Mouse (Mus musculus) erythroblast, embryonic 14.5 days (primary cell): Measurements from ENCODE around the gene Amot. TPM values are rescaled to one million over a fixed set of nuclear protein-coding genes. Genes with fewer than 3 reads are reported as not detected.

ENCODE experiments used
- H3K27me3 ChIP-seq: 2 replicates; pipeline ENCODE4 v1.6.1; 2012; ENCODE audit warnings: inconsistent platforms; ENCODE audit not compliant: control insufficient read depth
- H3K36me3 ChIP-seq: 2 replicates; pipeline ENCODE4 v1.6.1; 2012; ENCODE audit warnings: mild to moderate bottlenecking, inconsistent platforms; ENCODE audit not compliant: control insufficient read depth
- H3K4me1 ChIP-seq: 2 replicates; pipeline ENCODE4 v1.6.1; 2012; ENCODE audit warnings: inconsistent platforms; ENCODE audit not compliant: control insufficient read depth
- H3K4me3 ChIP-seq: replicated peaks from 2 replicates; pipeline ENCODE3; 2012; ENCODE audit warnings: moderate library complexity, mild to moderate bottlenecking, inconsistent platforms
- H3K9me3 ChIP-seq: 2 replicates; pipeline ENCODE4 v1.6.1; 2012; ENCODE audit warnings: low read length, inconsistent platforms, mixed read lengths; ENCODE audit not compliant: control insufficient read depth
- GATA1 ChIP-seq: IDR thresholded peaks from 2 replicates; pipeline ENCODE4 v1.6.1; 2012; ENCODE audit warnings: low read length, inconsistent platforms, mixed read lengths
- TAL1 ChIP-seq: IDR thresholded peaks from 3 replicates; pipeline ENCODE4 v1.6.1; 2012; ENCODE audit warnings: low read length, inconsistent platforms, mixed read lengths
- polyA plus RNA-seq: library from polyadenylated mRNA; stranded (reverse); fragments of >175 nt; gene quantifications from 2 replicates; pipeline ENCODE4 v1.2.3, GENCODE M21; 2012

The Amot gene
- polyA plus RNA-seq, 1 experiment, result 0.12 TPM

DNA sequence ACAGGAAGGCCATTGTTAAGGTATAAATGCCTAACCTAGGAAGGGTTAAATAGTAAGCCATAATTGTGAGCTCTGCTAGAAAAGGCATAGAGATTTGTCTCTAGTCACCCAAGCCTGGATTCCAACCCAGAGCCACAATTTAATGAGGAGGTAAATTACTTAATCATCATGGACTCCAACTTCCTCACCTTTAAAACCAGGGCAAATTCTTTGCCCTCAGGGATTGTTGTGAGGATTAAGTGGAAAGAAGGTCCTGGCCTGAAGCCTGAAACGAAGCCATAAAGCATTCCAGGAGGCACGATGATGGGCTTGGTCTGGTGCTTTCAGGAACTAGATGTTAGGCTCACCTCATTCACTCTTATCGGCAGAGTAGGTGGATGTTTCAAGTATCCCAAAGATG, 5.7 kb upstream of the Amot start:
- Histone ChIP-seq H3K4me3 (no peak overlapping the region), H3K27me3 (no peaks in the 10 kb centered on the region), H3K4me1 (peaks cover 9% of the 10 kb centered on the region), H3K36me3 (no peaks in the 10 kb centered on the region), H3K9me3 (no peaks in the 10 kb centered on the region)
- TF ChIP-seq TAL1, result no peak
- no peak for TF ChIP-seq GATA1

- TF ChIP-seq GATA1, result no peak
- TF ChIP-seq TAL1, result no peak
- H3K36me3 ChIP-seq, result no peaks in the 10 kb centered on the region
- peaks cover 17% of the 10 kb centered on the region for H3K27me3 ChIP-seq
- peaks cover 5% of the 10 kb centered on the region; the same call in 1 of the 2 replicates for H3K9me3 ChIP-seq
- H3K4me3 ChIP-seq, result peak overlapping the region; percentile 76
- H3K4me1 ChIP-seq, result peaks cover 20% of the 10 kb centered on the region
Measured at GRCm38 (mm10) chrX:145505457-145506201, 648 bp upstream of the Amot start.

DNA sequence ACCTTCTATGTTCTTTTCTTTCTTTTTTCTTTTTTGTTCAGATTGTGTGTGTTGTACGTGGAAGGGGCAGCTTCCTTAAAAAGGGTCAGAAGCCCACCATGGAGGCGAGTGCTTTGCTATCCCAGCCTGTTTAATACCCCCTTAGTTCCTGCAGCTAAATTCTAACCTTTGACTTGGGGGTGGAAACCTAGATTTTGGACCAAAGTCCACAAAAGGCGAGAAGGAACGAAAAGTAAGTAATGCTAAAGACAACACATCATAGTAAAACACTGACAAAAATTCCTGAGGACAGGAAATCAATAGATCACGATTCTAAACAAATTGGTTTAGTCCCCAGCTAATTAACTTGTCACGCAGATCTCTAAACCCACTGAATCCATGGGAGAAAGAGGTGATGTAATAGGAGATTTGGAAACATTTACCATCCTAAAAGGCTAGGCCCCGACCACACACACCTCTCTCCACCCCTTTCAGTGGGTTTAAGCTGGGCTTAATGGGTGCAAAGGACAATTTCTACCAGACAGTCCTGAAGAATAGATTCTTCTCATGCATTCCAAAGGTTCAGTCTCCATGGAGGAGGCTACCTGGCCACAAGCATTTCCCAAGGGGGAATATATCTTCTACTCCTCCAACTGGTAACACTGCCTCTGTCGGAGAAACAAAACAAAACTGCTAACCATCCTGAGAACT, 3.2 kb downstream of the Amot start:
- no peak for TF ChIP-seq TAL1
- TF ChIP-seq GATA1, result no peak
- Histone ChIP-seq H3K36me3 (no peaks in the 10 kb centered on the region), H3K9me3 (peaks cover 5% of the 10 kb centered on the region; the same call in 1 of the 2 replicates), H3K27me3 (peaks cover 17% of the 10 kb centered on the region), H3K4me1 (peaks cover 20% of the 10 kb centered on the region), H3K4me3 (no peak overlapping the region)

GRCm38 (mm10) chrX:145499101-145499500, 5.9 kb downstream of the Amot start:
- Histone ChIP-seq H3K27me3 (peaks cover 8% of the 10 kb centered on the region), H3K4me3 (no peak overlapping the region), H3K9me3 (no peaks in the 10 kb centered on the region), H3K36me3 (no peaks in the 10 kb centered on the region), H3K4me1 (peaks cover 3% of the 10 kb centered on the region)
- TF ChIP-seq TAL1 (no peak), GATA1 (no peak)

GRCm38 (mm10) chrX:145498691-145499090, 6.3 kb downstream of the Amot start:
- Histone ChIP-seq H3K4me3 (no peak overlapping the region), H3K36me3 (no peaks in the 10 kb centered on the region), H3K9me3 (no peaks in the 10 kb centered on the region), H3K27me3 (peaks cover 4% of the 10 kb centered on the region), H3K4me1 (no peaks in the 10 kb centered on the region; the same call in 1 of the 2 replicates)
- TF ChIP-seq GATA1 (no peak), TAL1 (no peak)

DNA sequence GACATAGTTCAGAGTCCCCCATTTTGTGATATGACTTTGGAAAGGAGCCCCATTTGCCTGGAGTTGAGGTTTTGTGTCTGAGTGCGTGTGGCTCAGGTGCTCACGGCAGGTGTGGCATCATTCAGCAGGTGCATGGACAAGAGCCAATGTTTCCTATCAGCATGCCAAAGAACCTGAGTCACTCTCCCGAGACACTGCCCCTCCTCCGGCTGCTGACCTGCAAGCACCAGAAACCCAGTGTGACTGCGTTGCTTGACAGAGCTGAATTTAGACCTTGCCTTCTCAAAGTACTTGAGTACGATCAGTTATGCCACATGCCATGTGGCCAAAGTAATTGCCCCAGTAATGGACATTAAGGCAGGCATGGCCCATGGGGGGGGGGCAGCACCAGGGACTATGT, 7.5 kb downstream of the Amot start:
- Histone ChIP-seq H3K4me1 (no peaks in the 10 kb centered on the region), H3K36me3 (no peaks in the 10 kb centered on the region), H3K4me3 (no peak overlapping the region), H3K9me3 (no peaks in the 10 kb centered on the region), H3K27me3 (no peaks in the 10 kb centered on the region)
- TF ChIP-seq TAL1 (no peak), GATA1 (no peak)

- Histone ChIP-seq H3K4me3 (no peak overlapping the region), H3K36me3 (no peaks in the 10 kb centered on the region), H3K27me3 (no peaks in the 10 kb centered on the region), H3K9me3 (no peaks in the 10 kb centered on the region), H3K4me1 (no peaks in the 10 kb centered on the region)
- TF ChIP-seq GATA1, result no peak
- no peak for TF ChIP-seq TAL1
Measured at GRCm38 (mm10) chrX:145495381-145495780, 9.6 kb downstream of the Amot start.

GRCm38 (mm10) chrX:145490821-145491220, 14.2 kb downstream of the Amot start:
- Histone ChIP-seq H3K9me3 (no peaks in the 10 kb centered on the region; the same call in 1 of the 2 replicates), H3K4me3 (no peak overlapping the region), H3K4me1 (peaks cover 7% of the 10 kb centered on the region), H3K36me3 (peaks cover 10% of the 10 kb centered on the region), H3K27me3 (no peaks in the 10 kb centered on the region)
- no peak for TF ChIP-seq GATA1
- TF ChIP-seq TAL1, result no peak

DNA sequence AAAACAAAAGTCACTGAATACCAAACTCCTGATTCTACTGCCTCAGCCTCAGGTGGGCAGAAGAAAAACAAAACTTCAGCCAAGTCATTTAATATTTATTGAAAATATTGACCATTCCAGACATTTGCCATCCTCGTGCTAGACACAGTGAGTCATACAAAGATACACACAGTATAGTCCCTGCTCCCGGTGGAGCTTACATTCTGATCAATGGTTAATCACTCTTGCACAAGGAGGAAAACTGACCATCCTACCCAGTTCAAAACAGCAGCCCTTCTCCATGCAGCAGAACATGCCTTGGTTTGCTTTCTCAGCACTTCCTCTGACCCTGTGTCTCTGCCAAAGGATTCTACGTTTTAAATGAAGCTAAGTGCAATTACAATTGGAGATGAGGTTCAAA, 14.6 kb downstream of the Amot start:
- Histone ChIP-seq H3K36me3 (peaks cover 10% of the 10 kb centered on the region), H3K9me3 (no peaks in the 10 kb centered on the region; the same call in 1 of the 2 replicates), H3K27me3 (no peaks in the 10 kb centered on the region), H3K4me3 (no peak overlapping the region), H3K4me1 (peaks cover 9% of the 10 kb centered on the region)
- TF ChIP-seq TAL1 (no peak), GATA1 (no peak)
